Mouse (Mus musculus) lung, adult 10 weeks (tissue): Measurements from ENCODE around the gene Twnk. TPM values are rescaled to one million over a fixed set of nuclear protein-coding genes. Genes with fewer than 3 reads are reported as not detected.

ENCODE experiments used
- polyA plus RNA-seq: library from polyadenylated mRNA; stranded (reverse); fragments of 350-450 nt; fragmentation: Illumina TruSeq; extraction: RNeasy Lipid Tissue Mini Kit (QIAGEN cat#74804); gene quantifications from one replicate; pipeline ENCODE4 v1.2.3, GENCODE M21; 2014; ENCODE audit warnings: low read depth, low replicate concordance; ENCODE audit not compliant: insufficient read depth

The Twnk gene
- polyA plus RNA-seq = 6.2 TPM

GRCm38 (mm10) chr19:45005444-45005843 lies at the start of gene Twnk:
Gene Twnk (plus strand): TSS chr19:45005663.

DNA sequence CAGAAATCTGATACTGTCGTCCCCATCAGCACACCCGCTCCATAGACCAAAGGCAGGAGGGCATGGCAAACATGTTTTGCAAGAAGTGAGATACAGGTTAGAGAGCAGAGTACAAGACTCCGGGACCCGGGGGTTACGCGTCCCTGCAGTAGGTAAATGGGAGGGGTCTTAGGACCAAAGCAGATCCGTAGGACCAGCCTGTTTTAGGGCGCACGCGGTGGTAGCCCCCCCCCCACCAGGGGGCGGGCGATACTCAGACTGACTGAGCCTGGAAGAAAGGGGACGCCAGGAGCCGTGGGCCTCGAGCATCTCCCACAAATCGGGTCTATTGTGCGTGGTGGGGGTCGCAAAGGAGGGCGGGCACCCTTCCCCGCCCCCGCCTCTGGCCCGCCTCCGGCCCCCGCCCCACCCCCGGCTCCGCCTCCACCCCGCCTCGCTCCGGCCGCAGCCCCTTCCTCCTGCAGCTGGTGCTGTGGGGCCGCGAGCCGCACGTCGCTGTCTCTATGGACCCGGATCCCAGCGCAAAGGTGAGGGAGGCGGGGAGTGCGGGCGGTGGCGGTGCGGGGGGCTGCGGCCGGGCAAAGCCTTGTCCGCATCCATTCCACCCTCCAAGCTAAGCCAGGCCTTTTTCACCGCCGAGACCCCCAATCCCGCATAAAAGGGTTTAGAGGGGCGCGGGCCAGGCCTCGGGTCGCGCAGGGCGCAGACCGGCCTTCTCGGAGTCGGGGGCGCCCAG lies 16.5 kb upstream of the Twnk start, which contains the start of gene Sema4g:
TSS of gene Sema4g (plus strand) at position 271 of the 736 bp plus-strand sequence.

DNA sequence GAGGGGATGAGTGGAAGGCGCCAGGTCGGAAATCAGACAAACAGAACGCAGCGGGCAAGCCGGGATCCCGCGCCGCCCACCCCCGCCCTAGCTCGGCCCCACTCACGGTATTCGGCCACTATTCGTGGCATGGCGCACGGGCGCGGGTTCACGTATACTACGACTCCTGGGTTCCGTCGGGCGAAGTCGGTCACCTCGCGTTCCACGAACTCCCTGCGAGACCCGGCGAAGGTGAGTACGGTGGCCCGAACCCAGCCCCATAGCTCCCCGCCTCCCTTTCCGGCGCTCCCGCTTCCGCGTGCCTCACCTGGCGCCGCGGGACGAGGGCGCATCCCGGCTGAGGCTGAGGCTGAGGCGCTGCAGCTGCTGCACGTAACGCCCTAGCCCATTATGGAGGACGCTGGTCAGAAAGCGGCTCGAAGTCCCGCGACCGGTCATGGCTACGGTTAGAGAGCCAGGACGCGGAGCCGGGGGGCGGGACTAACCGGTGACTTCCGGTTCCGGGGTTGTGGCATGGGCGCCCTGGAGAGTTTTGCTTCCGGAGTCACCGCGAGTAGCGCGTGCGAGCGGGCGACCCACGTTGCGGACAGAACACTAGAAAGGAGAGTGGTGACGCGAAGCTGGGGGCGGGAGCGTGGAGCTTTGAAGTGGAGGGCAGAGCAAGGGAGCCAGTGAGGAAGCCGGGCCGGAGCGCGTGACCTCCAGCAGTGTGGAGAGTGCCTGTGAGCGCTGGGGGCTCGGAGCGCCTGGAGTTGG lies 672 bp downstream of the Twnk start, which contains the start of gene Mrpl43:
TSS of gene Mrpl43 (minus strand) at position 486 of the 756 bp plus-strand sequence.

GRCm38 (mm10) chr19:45014335-45014971 lies 9.0 kb downstream of the Twnk start, which contains the start of gene Lzts2:
Gene Lzts2 (plus strand): TSS chr19:45014414.

GRCm38 (mm10) chr19:45045651-45046050 lies 40.2 kb downstream of the Twnk start, which contains the start of gene Pdzd7:
Gene Pdzd7 (minus strand): TSS chr19:45045717.

GRCm38 (mm10) chr19:45047417-45047934 lies 42.0 kb downstream of the Twnk start, which contains the start of gene Sfxn3:
Gene Sfxn3 (plus strand): TSS chr19:45047503.

Other genes starting within 250 kb of the Twnk start
- gene Pax2, start 249.6 kb upstream of the Twnk start, polyA plus RNA-seq = not detected
- 5.6 TPM for gene Slf2, start 74.5 kb upstream of the Twnk start, polyA plus RNA-seq
- gene Sema4g, start 16.6 kb upstream of the Twnk start, polyA plus RNA-seq = 0.51 TPM
- gene Mrpl43, start 779 bp downstream of the Twnk start, polyA plus RNA-seq = 33.3 TPM
- 32.7 TPM for gene Lzts2, start 8.8 kb downstream of the Twnk start, polyA plus RNA-seq
- 0.10 TPM for gene Pdzd7, start 40.1 kb downstream of the Twnk start, polyA plus RNA-seq
- 27.9 TPM for gene Sfxn3, start 41.8 kb downstream of the Twnk start, polyA plus RNA-seq
- 13.9 TPM for gene Kazald1, start 69.6 kb downstream of the Twnk start, polyA plus RNA-seq
- gene Tlx1, start 145.0 kb downstream of the Twnk start, polyA plus RNA-seq = not detected
- gene Lbx1, start 230.1 kb downstream of the Twnk start, polyA plus RNA-seq = not detected